Mouse (Mus musculus) bone marrow macrophage, adult 2 months (primary cell): ENCODE data around the gene Eif5.

Experiments used
- CTCF ChIP-seq: IDR thresholded peaks from 2 replicates; pipeline ENCODE4 v1.5.1; 2012; ENCODE audit warnings: low read depth, mild to moderate bottlenecking, low read length, moderate library complexity
- POLR2A ChIP-seq: IDR thresholded peaks from 2 replicates; pipeline ENCODE4 v1.6.1; 2012; ENCODE audit warnings: mild to moderate bottlenecking, low read depth, low read length, borderline replicate concordance

- TF ChIP-seq CTCF (0 out of 2 replicates have a peak, but pooled peaks have one; percentile 38), POLR2A (no peak)
These were observed 40.7 kb upstream of the Eif5 start for GRCm38 (mm10) chr12:111497076-111497475.
